Mouse (Mus musculus): Measurements from ENCODE around the gene Igfbp6.

DNA sequence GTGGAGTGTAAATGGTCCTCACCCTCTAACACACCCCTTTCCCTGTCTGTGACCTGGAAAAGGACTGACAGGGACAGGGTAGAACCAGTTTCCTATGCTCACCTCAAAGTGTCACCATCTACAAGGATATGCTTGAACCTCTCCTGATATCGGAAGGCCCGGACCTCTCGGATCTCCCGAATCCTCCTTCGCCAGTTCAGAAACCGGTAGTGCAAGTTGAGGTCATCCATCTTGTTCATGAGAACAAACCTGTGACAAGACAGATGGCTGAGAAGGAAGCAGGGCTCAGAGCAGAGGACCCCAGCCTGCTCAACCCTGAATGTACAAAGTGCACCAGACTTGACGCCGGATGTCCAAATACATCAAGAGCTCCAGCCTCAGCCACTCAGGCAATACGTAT is 10.8 kb upstream of the Igfbp6 start:
- TF ChIP-seq POLR2A (IDR thresholded peaks at IDR 0.05; ENCODE audit: low read depth, low read length) (no peak), EP300 (IDR thresholded peaks at IDR 0.05; ENCODE audit: low read length) (no peak), ZNF384 (IDR thresholded peaks at IDR 0.05; ENCODE audit: low read depth, low read length) (no peak), CHD2 (IDR thresholded peaks at IDR 0.05; ENCODE audit: low read length) (no peak), JUND (conservative IDR thresholded peaks at IDR 0.05; ENCODE audit: low read depth, low read length) (no peak)
